Mouse (Mus musculus) left cerebral cortex, adult 18-20 months (tissue): Measurements from ENCODE around the gene Arhgap24. TPM values are rescaled to one million over a fixed set of nuclear protein-coding genes. Genes with fewer than 3 reads are reported as not detected.

Experiments
- DNase-seq, 2 experiments: peaks; one replicate each; pipeline ENCODE4 v3.0.0; 2021 to 2022; ENCODE audit warnings: low spot score in 2 of 2, mixed read lengths in 1 of 2
- long read RNA-seq, 2 experiments: library from polyadenylated mRNA; stranded (forward); transcript quantifications; one replicate each; pipeline ENCODE4 v2.0.0; 2021
- total RNA-seq, 2 experiments: library from RNA; stranded (reverse); gene quantifications; 2 replicates each; pipeline ENCODE4 v1.2.3; 2021

Arhgap24 gene
- total RNA-seq: 1 to 10 TPM; 5.1 to 6.0 TPM
- long read RNA-seq, experiment 1, transcript Arhgap24-201 (7 exons, 3,632 nt): major isoform, 6 of 6 reads
- long read RNA-seq, experiment 1, partial matches to known transcripts: 0 of 6 reads
- long read RNA-seq, experiment 1, other reads (novel, unspliced or antisense): 0 of 6 reads
- long read RNA-seq, experiment 2, partial matches to known transcripts: 0 of 6 reads
- long read RNA-seq, experiment 2, other reads (novel, unspliced or antisense): 1 of 6 reads

DNA sequence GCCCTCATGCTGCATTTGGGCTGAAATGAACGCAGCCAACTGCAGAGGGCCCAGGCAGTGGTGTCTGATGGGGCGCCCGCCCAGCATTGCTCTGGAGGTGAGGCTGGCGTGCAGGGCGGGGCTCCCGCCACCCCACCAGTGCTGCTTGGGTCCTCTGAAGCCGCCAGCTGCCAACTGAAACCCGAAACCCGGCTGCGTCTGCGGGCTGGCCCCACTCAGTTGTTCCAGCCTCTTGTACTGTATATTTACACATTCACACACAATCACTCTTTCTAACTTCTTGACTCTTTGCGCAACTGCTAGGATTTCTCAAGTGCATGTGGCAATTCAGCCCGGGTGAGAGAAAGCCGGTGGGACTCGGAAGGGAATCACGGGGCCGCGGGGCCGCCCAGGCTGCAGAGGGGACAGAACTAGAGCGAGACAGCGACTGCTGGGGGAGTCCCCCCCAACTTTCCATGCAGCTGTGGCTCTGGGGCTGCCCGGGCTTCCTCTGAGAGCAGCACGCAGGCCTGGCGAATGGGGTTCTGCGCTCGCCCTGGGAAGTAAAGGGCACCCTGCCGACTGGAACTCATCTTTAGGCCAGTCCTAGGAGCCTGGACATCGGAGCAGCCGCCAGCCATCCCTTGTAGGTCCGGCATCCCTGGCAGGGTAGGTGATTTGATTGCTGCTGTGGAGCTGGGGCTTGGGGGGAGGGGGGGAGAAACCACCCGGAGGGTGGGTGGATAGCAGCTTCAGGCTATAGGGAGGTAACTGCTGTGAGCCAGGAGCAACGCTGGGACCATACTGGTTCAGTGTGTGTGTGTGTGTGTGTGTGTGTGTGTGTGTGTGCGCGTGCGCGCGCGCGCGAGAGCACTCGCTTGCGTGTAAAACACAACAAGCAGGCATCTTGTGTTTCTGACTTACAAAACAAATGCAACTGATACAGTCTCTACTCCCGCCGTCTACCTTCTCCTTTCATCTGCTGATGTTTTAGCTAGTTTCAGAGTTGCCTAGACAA, at the start of gene Arhgap24:
Gene Arhgap24, plus strand, starts transcription at position 177 of the 997 bp plus-strand sequence.
- peak in 1 of 2 experiments; percentile 8 for DNase-seq

- DNase-seq: no peak
These were observed 47.0 kb upstream of the Arhgap24 start for GRCm38 (mm10) chr5:102434182-102434581.

GRCm38 (mm10) chr5:102436581-102436980, 44.6 kb upstream of the Arhgap24 start:
- no peak for DNase-seq

DNA sequence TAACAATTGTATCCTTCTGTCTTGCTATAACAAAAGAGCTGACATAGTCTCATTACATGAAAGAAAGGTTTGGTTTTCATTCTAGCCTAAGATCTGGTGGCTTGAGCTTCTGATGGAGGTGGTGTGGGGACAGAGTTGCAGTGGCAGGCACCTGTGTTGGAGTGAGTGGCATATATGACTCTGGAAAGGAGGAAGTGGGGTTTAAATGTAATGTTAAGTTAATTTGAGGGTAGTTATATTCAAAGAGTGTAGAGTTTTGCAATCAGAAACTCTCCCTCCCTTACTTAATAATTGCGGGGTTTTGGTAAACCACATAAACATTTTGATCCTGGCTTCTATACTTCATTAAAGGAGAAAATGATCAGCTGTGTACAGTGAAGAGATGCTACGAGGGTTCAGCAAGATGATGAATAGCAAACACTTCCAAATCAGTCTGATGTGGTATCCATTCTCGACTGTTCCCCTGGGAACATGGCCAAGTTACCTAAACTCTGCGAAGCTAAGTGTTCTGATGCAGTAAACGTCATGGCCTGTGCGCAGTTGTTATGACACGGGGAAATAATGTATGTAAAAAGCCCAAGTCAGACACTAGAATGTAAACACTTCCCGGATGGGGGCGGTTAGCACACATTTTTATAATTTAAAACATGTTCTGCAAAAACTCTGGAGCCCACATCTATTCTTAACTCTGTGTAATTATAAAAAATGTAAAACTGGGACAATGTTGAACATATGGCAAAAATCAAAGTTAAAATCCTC, 41.9 kb upstream of the Arhgap24 start:
- DNase-seq: peak; percentile 19

DNA sequence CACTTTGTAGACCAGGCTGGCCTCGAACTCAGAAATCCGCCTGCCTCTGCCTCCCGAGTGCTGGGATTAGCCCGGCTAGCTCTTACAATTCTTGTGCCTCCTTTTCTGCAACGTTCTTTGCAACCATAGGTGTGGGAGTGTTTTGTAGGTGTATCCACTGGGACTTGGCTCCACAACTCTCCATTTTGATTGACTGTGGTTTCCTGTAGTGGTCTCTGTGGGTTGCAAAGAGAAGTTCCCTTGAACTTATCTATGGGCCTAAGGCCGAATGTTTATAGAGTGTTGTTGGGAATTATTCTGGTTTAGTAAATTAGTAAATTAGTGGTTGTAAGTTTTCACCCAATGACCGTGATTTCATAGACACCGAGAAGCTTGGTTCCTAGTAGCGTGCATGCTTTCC, 33.8 kb upstream of the Arhgap24 start:
- DNase-seq: no peak

- no peak for DNase-seq
These were observed 30.3 kb upstream of the Arhgap24 start for GRCm38 (mm10) chr5:102450897-102451296.

DNA sequence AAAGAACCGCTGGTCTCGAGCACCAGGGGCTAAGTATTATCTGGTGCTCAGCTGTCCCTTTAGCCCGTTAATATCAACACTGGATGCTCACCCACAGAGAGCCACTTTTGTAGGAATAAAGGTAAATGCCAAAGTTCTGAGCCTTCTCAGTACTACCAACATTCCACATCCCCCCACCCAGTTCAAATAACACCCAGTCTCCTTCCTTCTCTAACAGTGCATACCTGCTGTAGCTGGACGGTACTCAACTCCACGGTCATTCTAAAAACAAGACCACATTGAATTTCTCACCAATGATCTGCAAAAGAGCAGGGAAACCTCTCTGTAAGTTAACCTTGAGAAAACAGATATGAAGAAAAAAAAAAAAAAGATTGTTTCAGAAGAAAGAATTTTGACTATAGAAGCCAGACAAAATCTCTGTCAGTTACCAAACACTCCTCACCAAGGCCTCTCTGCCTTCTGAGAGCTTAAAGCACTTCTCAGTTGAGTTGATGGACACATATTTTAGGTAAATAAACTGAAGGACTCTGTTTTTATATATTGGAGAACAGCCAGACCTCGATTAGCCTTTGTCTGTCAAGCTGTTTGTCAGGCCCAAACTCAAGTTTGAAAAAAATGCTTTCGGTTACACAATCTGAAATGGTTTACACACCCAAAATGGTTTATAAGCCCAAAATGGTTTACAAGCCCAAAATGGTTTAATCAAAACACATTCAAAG, 29.0 kb upstream of the Arhgap24 start:
- DNase-seq: no peak

GRCm38 (mm10) chr5:102453324-102453723, 27.9 kb upstream of the Arhgap24 start:
- no peak for DNase-seq

DNA sequence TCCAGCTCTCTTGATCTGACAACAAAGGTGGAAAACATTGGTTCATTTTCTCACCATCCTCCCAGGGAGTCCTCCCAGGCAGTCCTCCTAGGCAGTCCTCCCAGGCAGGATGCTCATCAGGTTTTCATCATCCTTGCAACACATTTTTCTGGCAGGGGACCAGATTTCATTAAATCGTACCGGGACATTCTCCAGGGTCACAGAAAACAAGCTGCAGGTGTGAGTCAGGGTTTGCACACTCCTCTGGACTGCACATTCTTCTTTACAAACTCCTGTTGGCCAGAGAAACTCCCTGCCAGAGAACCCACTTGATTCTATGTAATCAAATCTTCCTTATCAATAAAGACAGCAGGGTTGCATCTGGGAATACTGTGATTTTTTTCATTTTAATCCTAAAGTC, 25.9 kb upstream of the Arhgap24 start:
- no peak for DNase-seq

- no peak for DNase-seq
These were observed 20.6 kb upstream of the Arhgap24 start for GRCm38 (mm10) chr5:102460452-102461197.

GRCm38 (mm10) chr5:102462948-102463347, 18.2 kb upstream of the Arhgap24 start:
- DNase-seq: no peak

GRCm38 (mm10) chr5:102465372-102465771, 15.8 kb upstream of the Arhgap24 start:
- DNase-seq: no peak

DNA sequence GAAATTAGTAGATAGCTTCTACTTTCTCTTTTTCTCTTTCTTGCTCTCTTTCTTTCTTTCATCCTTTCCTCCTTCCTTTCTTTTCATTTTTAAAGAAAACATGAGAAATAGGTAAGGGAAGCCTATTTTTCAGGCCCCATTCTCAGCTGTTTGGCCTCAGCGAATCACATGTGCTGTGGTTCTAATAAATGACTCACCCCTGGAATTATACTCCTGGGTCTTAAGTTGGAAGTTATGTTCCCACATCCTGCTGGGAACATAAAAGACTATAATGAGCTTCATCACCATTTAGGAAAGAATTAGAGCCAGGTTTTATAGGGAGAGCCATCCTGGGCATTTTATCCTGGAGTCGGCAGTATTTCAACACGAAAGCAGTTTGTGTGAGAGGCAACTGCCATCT, 12.9 kb upstream of the Arhgap24 start:
- DNase-seq: no peak

DNA sequence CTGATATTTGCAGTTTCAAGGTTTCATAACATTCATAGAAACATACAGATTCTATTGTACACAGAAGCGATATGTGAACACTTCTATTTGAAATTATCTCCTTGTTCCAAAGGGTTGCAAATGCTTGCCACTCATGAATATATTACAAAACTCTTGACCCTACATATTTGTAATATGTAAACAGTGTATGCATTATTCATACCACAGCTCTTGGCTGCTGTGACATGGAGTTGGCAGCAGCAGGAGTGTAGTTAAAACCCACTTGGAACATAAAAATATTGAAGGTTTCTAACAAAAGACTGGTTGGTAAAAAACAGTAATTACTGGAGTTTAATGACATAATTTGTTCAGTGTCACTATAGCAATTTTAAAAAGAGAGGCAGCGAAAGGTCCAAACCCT, 10.9 kb upstream of the Arhgap24 start:
- DNase-seq: no peak

DNA sequence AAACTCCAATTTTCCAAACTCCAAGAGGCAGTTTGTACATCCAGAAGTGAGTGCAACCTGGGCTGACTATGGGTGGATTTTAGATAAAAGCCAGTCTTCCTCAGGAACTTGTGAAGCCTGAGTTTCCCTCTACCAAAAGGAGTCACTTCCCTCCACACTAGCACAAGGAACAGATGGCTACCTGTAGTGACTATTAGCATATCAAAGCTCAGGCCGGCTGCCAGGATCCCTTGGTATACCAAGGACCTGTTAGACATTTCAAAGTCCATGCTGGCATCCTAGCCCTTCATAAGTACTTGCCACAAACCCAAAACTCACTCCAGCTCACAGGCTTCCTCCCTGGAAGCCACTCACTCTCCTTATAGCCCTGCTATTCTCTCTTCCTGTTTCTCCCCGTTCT, 3.1 kb upstream of the Arhgap24 start:
- no peak for DNase-seq

DNA sequence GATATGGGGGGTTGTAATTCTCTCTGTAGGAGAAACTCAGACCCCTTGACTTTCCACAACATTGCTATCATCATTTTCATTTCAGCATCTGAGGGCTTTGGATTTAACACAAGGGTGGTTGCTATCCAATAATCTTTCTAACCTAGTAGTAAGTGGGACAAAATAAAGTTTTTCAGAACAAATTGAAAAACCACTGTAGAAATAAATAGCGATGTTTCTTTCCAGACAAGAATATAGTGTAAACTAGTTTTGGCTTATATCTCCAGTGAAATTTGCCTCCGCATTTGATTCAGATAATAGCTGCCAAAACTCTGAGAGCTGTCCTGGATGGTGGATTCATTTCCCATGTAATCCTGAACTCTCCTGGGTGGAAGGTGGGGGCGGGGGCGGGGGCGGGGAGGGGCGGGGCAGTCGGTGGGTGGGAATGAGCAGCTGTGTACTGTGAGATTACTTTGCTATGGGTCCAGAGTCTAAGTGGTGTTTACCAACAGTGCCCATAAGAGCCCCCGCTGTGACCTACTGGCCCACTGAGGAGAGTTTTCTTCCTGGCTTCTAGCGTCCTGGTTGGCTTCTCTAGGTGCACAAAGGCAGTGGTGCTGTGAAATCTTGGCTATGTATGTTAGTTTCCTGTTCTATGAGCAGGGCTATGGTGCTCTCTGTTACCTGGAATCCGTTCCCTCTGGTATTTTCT, 2.2 kb downstream of the Arhgap24 start:
- no peak for DNase-seq

GRCm38 (mm10) chr5:102491554-102491953, 10.4 kb downstream of the Arhgap24 start:
- no peak for DNase-seq

GRCm38 (mm10) chr5:102492152-102492551, 11.0 kb downstream of the Arhgap24 start:
- DNase-seq: no peak

- no peak for DNase-seq
These were observed 13.6 kb downstream of the Arhgap24 start for GRCm38 (mm10) chr5:102494827-102495226.

DNA sequence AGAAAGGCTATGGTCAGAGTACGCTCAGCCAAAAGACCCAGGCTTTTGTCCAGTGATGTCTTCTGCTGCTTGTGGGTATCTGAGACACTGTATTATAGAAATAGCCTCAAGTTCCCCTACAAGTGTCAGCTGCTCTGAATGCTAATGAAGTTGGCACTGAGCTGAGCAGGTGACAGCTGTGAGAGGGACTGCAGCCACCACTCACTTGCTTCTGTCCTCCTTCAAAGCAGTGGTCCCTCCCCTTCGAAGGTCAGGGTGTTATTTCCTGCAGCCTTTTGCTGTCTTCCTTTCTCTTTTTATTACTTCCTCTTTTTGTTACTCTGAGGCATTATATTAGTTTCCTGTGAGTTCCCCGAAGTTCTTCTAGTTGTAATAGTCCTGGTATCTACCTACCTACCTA, 16.0 kb downstream of the Arhgap24 start:
- DNase-seq: no peak
